Mouse (Mus musculus) limb, embryonic 15.5 days (tissue): Measurements from ENCODE around the gene Usp5. TPM values are rescaled to one million over a fixed set of nuclear protein-coding genes. Genes with fewer than 3 reads are reported as not detected.

Source experiments
- ATAC-seq: fragments of 200-750 bp; cut with Nextera tagmentation; 2 replicates; pipeline ENCODE4 v1.8.0; 2017; ENCODE audit warnings: low read depth, moderate TSS enrichment; ENCODE audit not compliant: insufficient number of reproducible peaks, low FRiP score, low TSS enrichment
- H3K27ac ChIP-seq: fragments of 300-500 bp; sonication (generic); 2 replicates; pipeline ENCODE4 v1.5.1; 2015; ENCODE audit warnings: moderate library complexity, mild to moderate bottlenecking, inconsistent platforms
- H3K27me3 ChIP-seq: fragments of 300-500 bp; sonication (generic); 2 replicates; pipeline ENCODE4 v1.6.1; 2015; ENCODE audit warnings: inconsistent platforms
- H3K36me3 ChIP-seq: fragments of 300-500 bp; sonication (generic); 2 replicates; pipeline ENCODE4 v1.6.1; 2015; ENCODE audit warnings: inconsistent platforms
- H3K4me1 ChIP-seq: fragments of 300-500 bp; sonication (generic); 2 replicates; pipeline ENCODE4 v1.6.1; 2015; ENCODE audit warnings: inconsistent platforms
- H3K4me2 ChIP-seq: fragments of 300-500 bp; sonication (generic); 2 replicates; pipeline ENCODE4 v1.6.1; 2015; ENCODE audit warnings: mild to moderate bottlenecking, inconsistent platforms
- H3K4me3 ChIP-seq: fragments of 300-500 bp; sonication (generic); 2 replicates; pipeline ENCODE4 v1.5.1; 2015; ENCODE audit warnings: mild to moderate bottlenecking, inconsistent platforms
- H3K9ac ChIP-seq: fragments of 300-500 bp; sonication (generic); 2 replicates; pipeline ENCODE4 v1.6.1; 2015; ENCODE audit warnings: inconsistent platforms
- H3K9me3 ChIP-seq: fragments of 300-500 bp; sonication (generic); 2 replicates; pipeline ENCODE4 v1.6.1; 2016; ENCODE audit warnings: inconsistent platforms
- whole genome bisulfite sequencing: fragments of 180-500 bp; shearing (Covaris S2); methylation state at CpG from one replicate; pipeline ENCODE4 v1.1.7; 2015; 5-methylcytosine and 5-hydroxymethylcytosine counted together
- polyA plus RNA-seq: library from polyadenylated mRNA; unstranded; fragments of >200 nt; fragmentation: Nextera tagmentation; extraction: Ambion mirVana; gene quantifications from 2 replicates; pipeline ENCODE4 v1.2.1, GENCODE M21; 2015

Gene Usp5
- 134 and 136 TPM in 2 replicates for polyA plus RNA-seq

DNA sequence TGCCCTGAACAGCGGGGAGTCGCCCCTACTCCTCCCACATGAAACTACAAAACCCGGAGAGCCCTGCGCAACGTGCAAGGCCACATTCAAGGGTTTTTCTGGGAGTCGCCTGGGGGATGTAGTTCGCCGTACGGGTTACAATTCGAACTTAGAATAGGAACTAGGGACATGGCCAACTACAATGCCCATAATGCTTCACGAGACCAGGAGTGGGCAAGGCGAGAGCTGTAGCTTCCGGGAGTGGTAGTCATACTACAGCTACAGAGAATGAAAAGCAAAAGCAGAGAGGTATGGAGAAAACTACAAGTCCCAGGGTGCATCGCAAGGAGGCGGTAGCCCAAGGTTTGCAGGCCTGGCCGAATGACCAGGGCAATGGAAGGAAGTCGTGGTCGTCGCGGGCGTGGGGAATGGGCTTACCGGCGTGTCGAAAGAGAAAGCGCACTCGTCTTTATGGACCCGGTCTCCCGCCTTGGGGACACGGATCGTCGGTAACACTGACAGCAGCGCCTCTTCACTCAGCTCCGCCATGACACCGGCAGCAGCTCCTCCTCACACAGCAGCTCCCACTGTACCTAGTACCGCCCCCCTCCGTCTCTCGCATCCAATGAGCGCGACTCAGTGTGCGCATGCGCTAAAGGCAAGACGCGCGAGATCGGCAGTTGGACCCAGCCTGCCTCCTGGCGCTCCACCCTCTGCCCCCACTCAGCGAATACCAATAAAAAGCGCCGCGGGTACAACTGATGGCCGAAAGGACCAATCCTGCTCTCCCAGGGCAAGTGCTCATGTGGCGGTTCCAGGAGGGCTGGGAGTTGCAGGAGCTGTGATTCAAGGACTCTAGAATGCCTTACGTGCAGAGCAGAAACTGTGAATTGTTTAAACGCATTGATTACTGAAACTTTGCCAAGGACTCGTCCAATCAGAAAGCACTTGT lies at the start of gene Usp5, which contains the start of gene Cdca3:
Gene Usp5 (minus strand): TSS at position 617 of the 931 bp plus-strand sequence.
Gene Cdca3 (plus strand): TSS at position 680 of the 931 bp plus-strand sequence.
- WGBS, result under 1% methylated on average over 55 of the region's 55 CpGs

DNA sequence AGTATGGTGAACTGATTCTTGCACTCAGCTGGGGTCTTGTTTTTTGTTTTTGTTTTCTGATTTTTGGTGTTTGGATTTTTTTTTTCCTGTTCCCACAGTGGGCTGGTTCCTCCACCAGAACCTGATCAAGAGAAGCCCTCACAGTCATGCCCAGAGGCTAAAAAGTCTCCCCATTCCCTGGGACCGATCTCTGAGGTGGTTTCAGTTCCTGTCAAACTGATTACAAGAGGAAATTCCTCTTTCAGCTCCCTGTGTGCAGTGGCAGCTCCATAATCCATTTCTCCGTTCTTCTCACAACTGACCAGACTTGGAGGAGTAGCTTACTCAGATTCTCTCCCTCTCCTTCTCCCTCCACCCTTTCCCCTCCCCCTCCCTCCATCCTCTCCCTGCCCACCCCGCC lies 45.1 kb upstream of the Usp5 start:
- H3K27ac ChIP-seq, result no peak overlapping the region
- H3K4me3 ChIP-seq, result no peak overlapping the region
- WGBS, result 42% methylated on average over 2 of the region's 3 CpGs
- no peak overlapping the region for H3K4me2 ChIP-seq
- H3K9me3 ChIP-seq, result no peaks in the 10 kb centered on the region
- H3K4me1 ChIP-seq, result no peaks in the 10 kb centered on the region
- H3K36me3 ChIP-seq, result no peaks in the 10 kb centered on the region
- no peak for ATAC-seq
- no peak overlapping the region for H3K9ac ChIP-seq
- H3K27me3 ChIP-seq, result no peaks in the 10 kb centered on the region

More for the DNA sequence above, at the start of gene Usp5, which contains the start of gene Cdca3:
- Histone ChIP-seq H3K27me3 (no peaks in the 10 kb centered on the region), H3K36me3 (peaks cover 48% of the 10 kb centered on the region), H3K4me3 (peak within 1 kb of the TSS; percentile 74), H3K27ac (peak within 1 kb of the TSS; percentile 93), H3K4me1 (peaks cover 30% of the 10 kb centered on the region), H3K9me3 (no peaks in the 10 kb centered on the region), H3K9ac (peak within 1 kb of the TSS; percentile 55), H3K4me2 (peak within 1 kb of the TSS; percentile 87)
- ATAC-seq, result peak; percentile 95

GRCm38 (mm10) chr6:124866560-124866959 lies 37.3 kb upstream of the Usp5 start:
- WGBS, result 55% methylated on average over 6 of the region's 7 CpGs
- no peaks in the 10 kb centered on the region for H3K9me3 ChIP-seq
- H3K4me2 ChIP-seq, result no peak overlapping the region
- no peaks in the 10 kb centered on the region for H3K36me3 ChIP-seq
- H3K27ac ChIP-seq, result no peak overlapping the region
- peaks cover 32% of the 10 kb centered on the region for H3K4me1 ChIP-seq
- ATAC-seq, result no peak
- H3K9ac ChIP-seq, result no peak overlapping the region
- H3K4me3 ChIP-seq, result no peak overlapping the region
- H3K27me3 ChIP-seq, result no peaks in the 10 kb centered on the region

DNA sequence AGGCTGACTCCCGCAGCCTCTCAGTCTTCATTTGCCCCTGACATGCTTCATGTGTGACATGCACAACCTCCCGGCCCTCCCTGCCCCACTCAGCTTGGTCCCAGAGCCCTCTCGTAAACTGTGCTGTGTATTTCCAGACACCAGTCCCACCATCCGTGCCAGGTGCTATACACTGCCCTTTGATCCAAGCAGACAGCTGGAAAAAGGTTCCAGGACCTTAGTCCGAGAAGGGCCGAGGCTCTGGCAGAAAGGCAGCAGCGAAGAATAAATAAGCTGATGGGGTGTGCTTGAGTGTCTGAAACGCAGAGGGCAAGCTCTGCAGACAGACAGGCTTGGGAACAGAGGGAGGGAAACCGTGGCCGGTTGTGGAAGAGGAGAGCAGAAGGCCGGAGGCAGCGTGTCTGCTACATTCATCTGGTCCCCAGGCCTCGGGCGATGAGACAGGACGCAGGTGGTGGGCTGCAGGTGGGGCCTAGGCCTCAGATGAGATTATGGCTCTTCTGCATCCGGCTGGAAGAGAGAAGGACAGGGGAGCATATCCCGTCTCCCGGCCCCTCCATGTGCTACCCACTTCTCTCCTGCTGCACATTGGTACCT lies 36.6 kb upstream of the Usp5 start:
- no peak overlapping the region for H3K27ac ChIP-seq

GRCm38 (mm10) chr6:124863658-124864298 lies 34.5 kb upstream of the Usp5 start, which contains the start of gene Gpr162:
Gpr162 (minus strand) TSS chr6:124863983.
- Histone ChIP-seq H3K27me3 (no peaks in the 10 kb centered on the region), H3K36me3 (no peaks in the 10 kb centered on the region), H3K4me2 (peak within 1 kb of the TSS; percentile 93), H3K9me3 (no peaks in the 10 kb centered on the region), H3K9ac (peak within 1 kb of the TSS; percentile 50), H3K4me1 (peaks cover 52% of the 10 kb centered on the region), H3K4me3 (peak within 1 kb of the TSS; percentile 52), H3K27ac (peak within 1 kb of the TSS; percentile 33; the same call in 1 of the 2 replicates)
- under 1% methylated on average over 34 of the region's 43 CpGs for WGBS
- ATAC-seq, result peak; percentile 52; the same call in 1 of the 2 replicates

More for the DNA sequence above, 36.6 kb upstream of the Usp5 start:
- Histone ChIP-seq H3K4me1 (peaks cover 39% of the 10 kb centered on the region), H3K4me3 (no peak overlapping the region), H3K9me3 (no peaks in the 10 kb centered on the region), H3K9ac (no peak overlapping the region), H3K4me2 (no peak overlapping the region), H3K36me3 (no peaks in the 10 kb centered on the region), H3K27me3 (no peaks in the 10 kb centered on the region)
- no peak for ATAC-seq
- WGBS, result 30% methylated on average over 17 of the region's 18 CpGs

GRCm38 (mm10) chr6:124863125-124863657 lies 33.9 kb upstream of the Usp5 start:
- Histone ChIP-seq H3K4me3 (peak overlapping the region; percentile 52), H3K27ac (peak overlapping the region; percentile 22; the same call in 1 of the 2 replicates), H3K4me1 (peaks cover 57% of the 10 kb centered on the region), H3K9ac (no peak overlapping the region), H3K36me3 (no peaks in the 10 kb centered on the region), H3K27me3 (no peaks in the 10 kb centered on the region), H3K4me2 (peak overlapping the region; percentile 93), H3K9me3 (no peaks in the 10 kb centered on the region)
- WGBS, result under 1% methylated on average over 10 of the region's 16 CpGs
- no peak for ATAC-seq

GRCm38 (mm10) chr6:124862406-124863124 lies 33.3 kb upstream of the Usp5 start:
- 9% methylated on average over 8 of the region's 8 CpGs for WGBS
- Histone ChIP-seq H3K27me3 (no peaks in the 10 kb centered on the region), H3K9me3 (no peaks in the 10 kb centered on the region), H3K4me2 (peak overlapping the region; percentile 93), H3K27ac (no peak overlapping the region), H3K9ac (no peak overlapping the region), H3K36me3 (no peaks in the 10 kb centered on the region), H3K4me3 (peak overlapping the region; percentile 52), H3K4me1 (peaks cover 63% of the 10 kb centered on the region)
- no peak for ATAC-seq

DNA sequence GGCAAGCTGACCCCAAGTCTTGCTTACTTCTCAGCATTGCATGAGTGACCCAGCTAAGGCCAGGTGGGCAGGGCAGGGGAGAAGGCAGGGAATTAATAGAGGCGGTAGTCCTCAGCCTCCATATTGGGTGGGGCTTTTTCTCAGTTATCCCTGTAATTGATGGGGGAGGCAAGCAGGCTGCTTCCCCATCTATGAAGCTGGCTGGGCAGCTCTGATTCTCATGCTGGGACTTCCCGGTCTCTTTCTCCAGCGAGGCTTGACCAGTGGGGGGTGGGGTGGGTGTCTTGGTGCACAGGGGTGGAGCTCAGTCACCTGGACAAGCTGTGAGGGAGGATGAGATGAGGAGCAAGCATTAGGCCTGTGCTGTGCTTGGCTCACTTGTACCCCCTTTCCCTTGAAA lies 32.5 kb upstream of the Usp5 start:
- H3K4me3 ChIP-seq, result no peak overlapping the region
- no peak overlapping the region for H3K9ac ChIP-seq
- no peaks in the 10 kb centered on the region for H3K36me3 ChIP-seq
- H3K4me2 ChIP-seq, result no peak overlapping the region
- no peak overlapping the region for H3K27ac ChIP-seq
- no peaks in the 10 kb centered on the region for H3K27me3 ChIP-seq
- 43% methylated on average over 3 of the region's 3 CpGs for WGBS
- no peaks in the 10 kb centered on the region for H3K9me3 ChIP-seq
- no peak for ATAC-seq
- H3K4me1 ChIP-seq, result peaks cover 63% of the 10 kb centered on the region

DNA sequence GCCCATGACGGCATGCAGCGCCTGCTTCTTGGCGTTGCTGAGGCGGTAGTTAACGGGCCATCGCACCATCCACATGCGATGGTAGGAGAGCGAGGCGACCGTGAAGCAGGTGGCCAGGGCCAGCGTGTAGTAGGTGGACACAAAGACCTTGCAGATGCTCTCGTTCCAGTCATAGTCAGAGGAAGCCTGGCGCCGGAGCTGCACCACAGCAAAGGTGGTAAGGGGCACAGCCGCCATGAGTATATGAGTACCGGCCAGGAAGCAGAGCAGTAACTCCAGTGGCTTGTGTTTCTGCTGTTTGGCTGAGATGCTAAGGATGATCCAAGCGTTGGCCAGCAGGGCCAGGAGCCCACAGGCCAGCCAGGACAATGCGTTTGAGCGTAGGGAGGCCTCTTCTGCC lies 32.0 kb upstream of the Usp5 start:
- Histone ChIP-seq H3K9ac (no peak overlapping the region), H3K36me3 (no peaks in the 10 kb centered on the region), H3K4me2 (no peak overlapping the region), H3K4me1 (peaks cover 66% of the 10 kb centered on the region), H3K27me3 (no peaks in the 10 kb centered on the region), H3K27ac (no peak overlapping the region), H3K4me3 (no peak overlapping the region), H3K9me3 (no peaks in the 10 kb centered on the region)
- no peak for ATAC-seq
- WGBS, result 83% methylated on average over 19 of the region's 19 CpGs

GRCm38 (mm10) chr6:124860511-124860910 lies 31.2 kb upstream of the Usp5 start:
- Histone ChIP-seq H3K4me1 (peaks cover 68% of the 10 kb centered on the region), H3K36me3 (no peaks in the 10 kb centered on the region), H3K27me3 (no peaks in the 10 kb centered on the region), H3K4me3 (no peak overlapping the region), H3K27ac (peak overlapping the region; percentile 27; the same call in 1 of the 2 replicates), H3K4me2 (no peak overlapping the region), H3K9ac (no peak overlapping the region), H3K9me3 (no peaks in the 10 kb centered on the region)
- 86% methylated on average over 9 of the region's 9 CpGs for WGBS
- ATAC-seq, result no peak

- no peak overlapping the region for H3K4me3 ChIP-seq
Measured at GRCm38 (mm10) chr6:124859725-124860124, 30.4 kb upstream of the Usp5 start.

More at GRCm38 (mm10) chr6:124859725-124860124, 30.4 kb upstream of the Usp5 start:
- Histone ChIP-seq H3K27me3 (no peaks in the 10 kb centered on the region), H3K9me3 (no peaks in the 10 kb centered on the region), H3K36me3 (peaks cover 3% of the 10 kb centered on the region; the same call in 1 of the 2 replicates), H3K4me2 (0 out of 2 replicates have a peak overlapping the region, but pooled peaks have one; percentile 12), H3K27ac (peak overlapping the region; percentile 27; the same call in 1 of the 2 replicates), H3K4me1 (peaks cover 75% of the 10 kb centered on the region), H3K9ac (peak overlapping the region; percentile 10; the same call in 1 of the 2 replicates)
- no peak for ATAC-seq
- WGBS, result 9% methylated on average over 12 of the region's 12 CpGs
